Mouse (Mus musculus): Measurements from ENCODE around the gene Ccdc171. TPM values are rescaled to one million over a fixed set of nuclear protein-coding genes. Genes with fewer than 3 reads are reported as not detected.
A peak's percentile ranks its signal among the peaks of the same experiment; 100 is the strongest.
"Not testable (repeated sequence)": the region's sequence is repeated elsewhere in the genome, so short reads cannot be mapped to it uniquely, and the experiment has no call there.

Gene Ccdc171
- total RNA-seq (2014; fragmentation: Nextera tagmentation) (4.0 and 4.7 TPM in 2 replicates), total RNA-seq (2017) (7.3 and 14.4 TPM in 2 replicates)

DNA sequence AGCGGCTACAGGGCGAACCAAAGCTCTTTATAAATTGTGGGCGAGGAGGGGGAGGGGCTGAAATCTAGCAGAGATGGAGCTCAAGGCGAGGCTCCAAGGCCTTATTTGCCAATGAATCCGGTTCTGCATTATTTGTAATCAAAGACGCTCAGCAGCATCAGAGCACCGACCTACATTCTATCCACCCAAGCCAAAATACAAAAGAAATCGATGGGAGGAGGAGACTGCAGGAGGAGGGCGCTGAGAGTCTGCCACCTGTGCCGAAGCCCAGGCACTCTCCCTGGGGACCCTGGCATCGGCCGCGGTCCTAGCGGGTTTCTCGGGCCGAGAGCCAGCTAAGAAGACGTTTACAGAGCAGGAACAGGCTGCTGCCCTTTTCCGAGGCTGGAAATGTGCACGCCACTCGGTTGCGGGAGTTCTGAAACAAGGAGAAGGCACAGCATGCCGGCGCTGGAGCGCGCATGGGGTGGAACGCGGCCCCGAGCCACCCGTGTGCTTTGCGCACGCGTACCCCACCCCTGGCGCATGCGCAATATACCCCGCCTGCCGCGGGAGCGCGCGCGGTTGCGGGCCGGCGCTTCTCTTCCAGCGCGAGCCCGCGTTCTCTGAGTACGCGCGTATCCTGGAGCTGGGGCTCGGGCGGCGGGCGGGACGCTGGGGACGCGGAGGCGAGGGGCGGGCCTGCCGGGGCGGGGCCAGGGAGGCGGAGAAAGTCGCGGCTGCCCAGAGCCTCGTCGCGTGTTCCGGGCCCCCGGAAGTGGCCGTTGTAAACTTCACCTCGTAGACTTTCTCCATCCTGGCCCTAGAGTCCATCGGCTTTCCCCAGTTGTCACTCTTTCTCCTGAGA, at the start of gene Ccdc171:
Gene Ccdc171 (plus strand): TSS at position 703 of the 847 bp plus-strand sequence.
- peak; percentile 87 for ATAC-seq (replicated peaks; ENCODE audit: poor library complexity, severe bottlenecking)

DNA sequence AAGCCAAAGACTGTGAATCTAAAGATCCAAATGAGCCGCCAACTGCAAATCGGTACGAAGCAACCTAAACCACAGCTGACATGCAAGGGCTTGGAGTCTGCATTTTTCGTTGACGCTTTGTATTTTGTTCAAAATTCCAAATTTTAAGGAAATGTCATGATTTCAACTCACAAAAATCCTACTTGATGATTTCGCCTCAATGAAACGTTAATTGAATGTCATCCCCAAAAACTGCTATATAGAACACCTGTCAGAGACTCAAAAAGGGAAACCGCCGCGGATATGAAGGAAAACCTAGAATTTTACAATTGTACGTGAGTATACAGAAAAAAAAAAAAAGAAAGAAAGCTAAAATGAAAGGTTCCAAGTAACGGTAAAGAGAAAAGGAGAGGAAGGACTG, 40.1 kb upstream of the Ccdc171 start:
- no peak for ATAC-seq (replicated peaks; ENCODE audit: poor library complexity, severe bottlenecking)

DNA sequence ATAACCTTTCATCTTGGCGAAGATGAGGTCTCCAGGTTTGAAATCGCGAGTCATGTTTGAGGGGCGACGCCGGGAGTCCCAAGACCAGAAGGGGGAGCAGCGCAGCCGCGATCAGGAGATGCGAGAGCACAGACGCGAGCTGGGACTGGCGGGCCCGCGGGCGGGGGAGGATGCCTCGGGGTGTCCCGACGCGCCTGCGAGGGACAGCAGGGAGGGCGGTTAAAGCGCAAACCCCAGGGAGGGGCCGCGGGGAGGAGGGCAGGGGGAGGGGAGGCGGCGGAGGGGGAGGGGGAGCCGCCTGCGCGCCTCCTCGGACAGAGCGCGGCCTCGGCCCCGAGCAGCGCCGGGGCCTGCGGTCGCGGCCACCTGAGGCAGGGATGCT, 39.6 kb upstream of the Ccdc171 start:
- ATAC-seq (replicated peaks; ENCODE audit: poor library complexity, severe bottlenecking): peak; percentile 81

DNA sequence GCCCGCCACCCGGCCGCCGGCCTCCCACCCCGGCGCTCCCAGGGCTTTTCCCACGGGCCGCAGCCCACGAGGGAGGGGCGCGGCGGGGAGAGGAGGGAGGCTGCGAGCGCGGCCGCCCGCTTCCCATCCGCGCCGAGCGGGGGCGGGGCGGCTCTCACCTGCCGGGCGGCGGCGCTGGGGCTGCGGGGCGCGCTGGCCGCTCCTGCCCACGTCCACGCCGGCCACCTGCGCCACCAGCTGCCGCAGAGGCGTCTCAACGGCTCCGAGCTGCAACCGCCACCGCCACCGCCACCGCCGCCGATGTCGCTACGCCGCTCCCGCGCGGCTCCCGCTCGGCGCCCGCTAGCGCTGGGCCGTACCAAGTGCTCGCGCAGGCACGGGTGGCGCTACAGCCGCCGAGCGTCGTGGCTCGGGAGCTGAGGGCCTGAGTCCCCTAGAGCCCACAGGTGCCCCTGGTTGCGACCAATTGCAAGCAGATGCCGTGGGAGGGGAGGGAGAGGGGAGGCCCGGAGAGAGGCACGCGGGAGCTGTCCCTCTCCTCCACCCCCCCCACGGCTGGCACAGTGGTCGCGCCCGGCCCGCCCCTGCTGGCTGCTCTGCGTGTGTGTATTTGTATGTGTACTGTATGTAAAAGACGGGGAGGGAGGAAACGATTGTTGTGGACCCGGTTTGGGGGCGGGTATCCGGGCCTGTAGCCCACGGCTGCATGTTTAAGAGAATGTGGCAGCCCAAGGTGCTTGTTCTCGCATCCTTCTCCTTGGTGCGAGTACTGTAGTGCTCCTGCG, 39.0 kb upstream of the Ccdc171 start, which contains the start of gene Psip1:
Gene Psip1 (minus strand): TSS at position 343 of the 785 bp plus-strand sequence.
- ATAC-seq (replicated peaks; ENCODE audit: poor library complexity, severe bottlenecking): peak; percentile 87

DNA sequence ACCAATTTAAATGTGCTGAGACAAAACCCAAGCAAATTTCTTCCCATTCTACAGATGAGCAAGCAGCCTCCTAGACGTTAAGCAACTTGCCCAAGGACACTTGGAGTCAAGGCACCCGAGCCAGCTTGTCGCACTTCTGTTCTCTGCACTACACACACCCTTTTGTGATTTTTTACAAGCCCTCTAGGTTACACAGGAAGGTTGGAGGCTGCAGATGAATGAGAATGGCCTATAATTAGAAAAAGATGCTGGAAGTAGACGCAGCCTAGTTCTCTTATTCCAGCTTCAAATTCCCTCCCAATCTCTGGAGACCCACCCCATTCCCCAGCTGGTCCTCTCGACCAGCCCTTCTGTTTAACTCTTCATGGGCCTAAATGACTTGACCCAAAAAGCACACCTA, 36.2 kb upstream of the Ccdc171 start:
- ATAC-seq (replicated peaks; ENCODE audit: poor library complexity, severe bottlenecking): no peak

DNA sequence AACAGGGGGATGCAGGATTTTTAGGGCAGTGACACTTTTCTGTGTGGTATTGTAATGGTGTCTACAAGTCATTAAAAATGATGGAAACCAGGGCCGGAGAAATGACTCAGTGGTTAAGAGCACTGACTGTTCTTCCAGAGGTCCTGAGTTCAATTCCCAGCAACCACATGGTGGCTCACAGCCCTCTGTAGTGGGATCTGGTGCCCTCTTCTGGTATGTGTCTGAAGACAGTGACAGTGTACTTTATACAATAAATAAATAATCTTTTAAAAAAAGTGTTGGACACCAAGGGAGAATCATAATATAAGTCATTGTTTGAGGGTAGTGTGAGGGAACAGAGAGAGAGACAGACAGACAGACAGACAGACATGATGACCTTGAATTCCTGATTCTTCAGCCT, 32.2 kb upstream of the Ccdc171 start:
- no peak for ATAC-seq (replicated peaks; ENCODE audit: poor library complexity, severe bottlenecking)

DNA sequence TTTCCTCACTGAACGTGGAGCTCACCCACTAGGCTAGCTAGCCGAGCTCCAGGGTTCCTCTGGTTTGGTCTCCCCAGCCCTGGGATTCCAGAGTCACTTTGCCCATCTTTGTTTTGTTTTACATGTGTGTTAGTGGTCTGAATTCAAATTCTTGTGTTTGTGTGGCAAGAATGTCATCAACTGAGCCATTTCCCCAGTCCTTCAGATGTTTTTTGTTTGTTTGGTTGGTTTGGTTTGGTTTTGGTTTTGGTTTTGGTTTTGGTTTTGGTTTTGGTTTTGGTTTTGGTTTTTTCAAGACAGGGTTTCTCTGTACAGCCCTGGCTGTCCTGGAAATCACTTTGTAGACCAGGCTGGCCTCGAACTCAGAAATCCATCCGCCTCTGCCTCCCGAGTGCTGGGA, 28.3 kb upstream of the Ccdc171 start:
- ATAC-seq (replicated peaks; ENCODE audit: poor library complexity, severe bottlenecking): not testable (repeated sequence)

DNA sequence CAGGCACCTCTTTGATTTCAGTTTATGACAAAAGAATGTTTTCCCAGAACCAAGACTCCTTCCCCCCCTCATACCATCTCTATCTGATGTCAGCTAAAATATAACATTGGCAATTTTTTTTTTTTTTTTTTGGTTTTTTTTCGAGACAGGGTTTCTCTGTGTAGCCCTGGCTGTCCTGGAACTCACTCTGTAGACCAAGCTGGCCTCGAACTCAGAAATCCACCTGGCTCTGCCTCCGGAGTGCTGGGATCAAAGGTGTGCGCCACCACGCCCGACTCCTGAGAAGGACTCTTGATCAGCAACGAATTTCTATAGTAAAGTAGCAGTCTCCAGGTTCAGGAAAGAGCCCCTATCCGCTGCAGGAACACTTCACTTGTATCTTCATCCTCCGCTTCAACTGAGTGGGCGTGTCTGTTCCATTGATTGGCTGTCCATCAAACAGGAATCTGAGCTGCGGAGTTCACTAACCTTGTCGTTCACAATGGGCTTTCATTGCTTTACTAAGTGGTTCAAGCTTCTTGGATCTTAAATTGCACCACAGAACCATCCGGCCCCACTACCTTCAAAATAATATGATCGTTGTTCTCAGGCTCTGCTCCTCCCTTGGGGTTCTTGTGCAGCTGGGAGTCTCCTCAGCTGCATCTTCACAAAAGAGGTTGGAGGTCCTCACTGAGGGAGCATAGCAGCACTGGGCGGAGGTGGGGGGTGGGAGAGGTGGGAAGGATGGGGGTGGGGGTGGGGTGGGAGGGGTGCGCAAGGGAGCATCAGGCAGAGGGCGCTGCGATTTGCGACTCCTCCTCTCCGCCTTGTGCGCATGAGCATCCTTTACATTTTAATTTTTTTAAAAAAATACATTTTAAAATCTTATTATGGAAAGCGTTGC, 24.9 kb upstream of the Ccdc171 start:
- no peak for ATAC-seq (replicated peaks; ENCODE audit: poor library complexity, severe bottlenecking)

DNA sequence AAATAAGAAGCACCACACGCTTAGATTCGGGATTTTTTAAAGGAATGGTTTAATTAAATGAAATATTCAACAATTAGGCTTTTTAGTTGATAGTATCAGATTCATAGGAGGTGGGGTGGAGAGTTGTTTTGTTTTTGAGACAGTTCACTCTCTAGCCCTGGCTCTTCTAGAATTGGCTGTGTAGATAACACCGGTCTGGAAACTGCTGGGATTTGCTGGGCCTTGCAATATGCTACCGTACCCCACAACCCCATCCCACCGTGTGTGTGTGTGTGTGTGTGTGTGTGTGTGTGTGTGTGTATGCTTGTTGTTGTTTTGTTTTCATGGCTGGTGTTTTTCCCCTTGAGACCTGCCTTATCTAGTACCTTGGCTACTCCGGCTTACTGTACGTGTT, 24.3 kb upstream of the Ccdc171 start:
- ATAC-seq (replicated peaks; ENCODE audit: poor library complexity, severe bottlenecking): no peak

DNA sequence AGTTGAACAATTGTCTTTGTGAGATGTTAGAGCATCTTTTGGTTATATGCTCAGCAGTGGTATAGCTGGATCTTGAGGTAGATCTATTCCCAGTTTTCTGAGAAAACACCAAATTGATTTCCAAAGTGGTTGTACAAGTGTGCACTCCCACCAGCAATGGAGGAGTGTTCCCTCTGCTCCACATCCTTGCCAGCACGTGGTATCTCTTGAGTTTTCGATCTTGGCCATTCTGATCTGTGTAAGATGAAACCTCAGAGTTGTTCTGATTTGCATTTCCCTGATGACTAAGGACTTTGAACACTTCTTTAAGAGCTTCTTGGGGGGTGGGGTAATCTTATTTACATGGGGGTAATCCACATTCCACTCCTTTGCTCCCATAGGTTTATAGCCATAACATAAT, 15.7 kb upstream of the Ccdc171 start:
- no peak for ATAC-seq (replicated peaks; ENCODE audit: poor library complexity, severe bottlenecking)

DNA sequence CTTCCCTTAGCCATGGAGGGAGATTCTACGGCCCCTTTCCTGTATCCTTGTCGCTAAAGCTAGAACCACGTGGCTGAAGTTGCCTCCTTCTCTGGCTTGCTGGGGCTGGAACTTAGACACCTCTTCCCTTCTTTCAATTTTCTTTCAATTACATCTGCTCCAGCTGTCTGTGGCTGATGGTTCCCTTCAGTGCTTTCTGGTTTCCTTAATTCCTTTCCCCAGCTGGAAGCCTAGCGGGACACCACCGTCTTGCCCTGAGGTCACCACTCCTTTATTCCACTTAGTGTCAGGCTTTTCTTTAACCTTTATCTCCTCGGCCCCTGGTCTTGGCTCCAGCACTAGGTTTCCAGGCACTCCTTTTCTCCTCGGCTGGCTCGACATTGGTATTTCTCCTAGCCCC, 14.3 kb upstream of the Ccdc171 start:
- ATAC-seq (replicated peaks; ENCODE audit: poor library complexity, severe bottlenecking): no peak

DNA sequence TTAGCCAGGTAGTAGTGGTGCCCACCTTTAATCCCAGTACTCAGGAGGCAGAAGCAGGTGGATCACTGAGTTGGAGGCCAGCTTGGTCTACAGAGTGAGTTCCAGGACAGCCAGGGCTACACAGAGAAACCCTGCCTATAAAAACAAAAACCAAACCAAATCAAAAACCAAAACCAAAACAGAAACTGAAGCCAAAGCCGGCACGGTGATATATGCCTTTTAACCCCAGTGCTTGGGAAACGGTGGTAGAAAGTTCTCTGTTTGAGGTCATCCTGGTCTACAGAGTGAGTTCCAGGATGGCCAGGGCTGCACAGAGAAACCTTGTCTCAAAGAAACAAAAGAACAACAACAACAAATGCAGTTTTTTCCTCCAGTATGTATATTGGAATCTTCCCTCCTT, 13.1 kb upstream of the Ccdc171 start:
- no peak for ATAC-seq (replicated peaks; ENCODE audit: poor library complexity, severe bottlenecking)

DNA sequence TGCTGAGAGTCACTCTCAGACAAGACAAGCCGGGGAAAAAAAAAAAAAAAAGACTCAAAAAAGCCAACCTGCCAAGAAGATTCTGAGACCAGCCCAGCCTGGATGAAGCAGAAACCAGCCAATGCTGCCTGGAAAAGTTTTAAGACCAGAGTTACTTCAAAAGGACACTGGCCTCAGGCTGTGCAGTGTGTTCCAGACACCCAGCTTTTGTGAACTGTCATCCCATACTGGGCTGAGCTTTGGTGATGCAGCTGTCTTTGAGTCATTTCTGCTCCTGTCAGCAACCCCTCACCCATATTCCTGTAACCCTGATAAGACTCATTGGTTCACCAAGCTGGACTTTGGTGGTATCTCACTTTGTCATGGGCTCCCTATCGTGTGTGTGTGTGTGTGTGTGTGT, 12.7 kb upstream of the Ccdc171 start:
- ATAC-seq (replicated peaks; ENCODE audit: poor library complexity, severe bottlenecking): no peak

DNA sequence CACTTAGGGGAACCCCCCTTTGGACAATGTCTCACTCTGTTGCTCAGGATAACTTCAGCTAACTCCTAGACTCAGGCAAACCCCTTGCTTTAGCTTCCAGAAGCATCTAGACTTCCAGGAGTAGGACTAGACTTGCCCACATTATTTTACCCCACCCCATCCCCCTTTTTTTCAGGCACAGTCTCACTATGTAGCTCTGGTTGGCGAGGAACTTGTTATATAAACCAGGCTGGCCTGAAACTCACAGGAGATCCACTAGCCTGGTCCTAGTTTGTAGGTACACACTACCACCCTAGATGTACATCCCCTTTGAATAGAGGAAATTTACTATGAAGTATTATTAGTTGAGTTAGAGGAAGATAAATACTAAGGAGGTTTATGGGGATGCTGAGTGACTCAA, 11.2 kb upstream of the Ccdc171 start:
- no peak for ATAC-seq (replicated peaks; ENCODE audit: poor library complexity, severe bottlenecking)

DNA sequence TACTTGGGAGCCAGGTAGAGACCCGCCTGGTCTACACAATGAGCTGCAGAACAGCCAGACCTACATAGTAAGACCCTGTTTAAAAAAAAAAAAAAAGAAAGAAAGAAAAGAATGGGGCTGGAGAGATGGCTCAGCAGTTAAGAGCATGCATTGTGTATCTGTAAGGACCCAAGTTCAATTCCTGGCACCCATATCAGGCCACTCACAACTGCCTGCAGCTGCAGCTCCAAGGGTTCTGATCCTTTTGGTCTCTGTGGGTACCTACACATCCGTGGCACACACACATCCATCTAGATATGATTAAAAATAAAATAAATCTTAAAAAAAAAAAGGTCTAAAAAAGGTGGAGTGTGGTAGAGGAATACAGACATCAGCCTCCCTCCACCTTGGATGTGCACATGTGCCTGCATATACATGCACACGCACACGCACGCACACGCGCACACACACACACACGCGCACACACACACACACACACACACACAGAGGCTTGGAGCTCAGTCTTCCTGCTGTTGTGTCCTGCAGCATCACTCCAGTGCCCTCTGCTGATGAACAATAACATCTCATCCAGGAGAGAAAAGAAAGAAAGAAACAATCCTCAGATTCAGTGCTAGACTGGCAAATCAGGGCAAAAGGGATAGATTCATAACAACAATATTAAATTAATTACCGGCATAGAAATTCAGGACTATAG, 10.2 kb upstream of the Ccdc171 start:
- ATAC-seq (replicated peaks; ENCODE audit: poor library complexity, severe bottlenecking): no peak

DNA sequence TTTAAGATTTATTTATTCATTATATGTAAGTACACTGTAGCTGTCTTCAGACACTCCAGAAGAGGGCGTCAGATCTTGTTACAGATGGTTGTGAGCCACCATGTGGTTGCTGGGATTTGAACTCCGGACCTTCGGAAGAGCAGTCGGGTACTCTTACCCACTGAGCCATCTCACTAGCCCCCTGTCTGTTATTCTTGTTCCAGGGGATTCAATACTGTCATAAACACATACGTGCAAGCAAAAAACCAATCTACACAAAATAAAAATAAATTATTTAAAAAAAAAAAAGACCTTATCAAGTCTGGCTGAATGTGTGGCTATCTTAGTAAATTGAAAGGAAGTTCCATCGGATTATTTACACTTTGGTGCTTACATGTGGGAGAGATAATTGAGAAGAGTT, 9.2 kb upstream of the Ccdc171 start:
- not testable (repeated sequence) for ATAC-seq (replicated peaks; ENCODE audit: poor library complexity, severe bottlenecking)

DNA sequence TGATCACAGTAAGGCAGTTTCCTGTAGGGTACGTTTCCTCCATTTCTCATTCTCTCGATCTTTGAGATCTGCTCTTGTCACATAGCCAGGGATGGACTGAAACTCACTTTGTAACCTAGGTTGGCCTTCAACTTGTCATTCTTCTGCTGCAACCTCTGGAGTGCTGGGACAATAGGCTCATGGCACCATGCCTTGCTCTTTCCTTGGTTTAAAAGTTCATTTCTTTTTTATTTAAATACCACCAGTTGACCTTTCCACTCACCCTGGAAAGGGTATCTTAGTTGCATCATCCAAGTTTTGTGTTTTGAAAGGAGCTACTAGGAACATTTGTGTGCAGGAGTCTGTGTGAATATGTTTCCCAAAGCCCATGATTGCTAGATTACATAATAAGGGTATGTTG, 6.2 kb upstream of the Ccdc171 start:
- ATAC-seq (replicated peaks; ENCODE audit: poor library complexity, severe bottlenecking): no peak

DNA sequence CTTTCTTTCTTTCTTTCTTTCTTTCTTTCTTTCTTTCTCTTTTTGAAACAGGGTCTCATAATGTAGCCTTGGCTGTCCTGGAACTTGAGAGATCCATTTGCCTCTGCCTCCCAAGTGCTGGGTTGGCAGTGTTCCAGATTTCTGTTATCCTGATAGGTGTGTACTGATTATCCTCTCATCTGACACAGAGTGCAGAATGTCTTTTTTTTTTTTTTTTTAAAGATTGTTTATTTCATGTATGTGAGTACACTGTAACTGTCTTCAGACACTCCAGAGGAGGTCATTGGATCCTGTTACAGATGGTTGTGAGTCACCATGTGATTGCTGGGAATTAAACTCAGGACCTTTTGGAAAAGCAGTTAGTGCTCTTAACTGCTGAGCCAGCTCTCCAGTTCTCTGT, 5.5 kb upstream of the Ccdc171 start:
- no peak for ATAC-seq (replicated peaks; ENCODE audit: poor library complexity, severe bottlenecking)

DNA sequence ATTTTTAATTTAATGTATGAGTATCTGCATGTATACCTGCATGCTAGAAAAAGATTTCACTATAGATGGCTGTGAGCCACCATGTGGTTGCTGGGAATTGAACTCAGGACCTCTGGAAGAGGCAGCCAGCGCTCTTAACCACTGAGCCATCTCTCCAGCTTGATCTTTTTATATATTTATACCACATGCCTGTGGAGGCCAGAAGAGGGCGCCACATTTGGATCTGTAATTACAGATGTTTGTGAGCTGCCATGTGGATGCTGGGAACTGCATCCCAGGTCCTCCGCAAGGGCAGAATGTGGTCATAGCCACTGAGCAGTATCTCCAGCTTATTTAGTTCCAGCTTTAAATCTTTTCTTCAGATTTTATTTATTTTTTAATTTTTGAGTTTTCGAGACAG, 5.0 kb upstream of the Ccdc171 start:
- ATAC-seq (replicated peaks; ENCODE audit: poor library complexity, severe bottlenecking): peak; percentile 45; the same call in 1 of the 2 replicates

DNA sequence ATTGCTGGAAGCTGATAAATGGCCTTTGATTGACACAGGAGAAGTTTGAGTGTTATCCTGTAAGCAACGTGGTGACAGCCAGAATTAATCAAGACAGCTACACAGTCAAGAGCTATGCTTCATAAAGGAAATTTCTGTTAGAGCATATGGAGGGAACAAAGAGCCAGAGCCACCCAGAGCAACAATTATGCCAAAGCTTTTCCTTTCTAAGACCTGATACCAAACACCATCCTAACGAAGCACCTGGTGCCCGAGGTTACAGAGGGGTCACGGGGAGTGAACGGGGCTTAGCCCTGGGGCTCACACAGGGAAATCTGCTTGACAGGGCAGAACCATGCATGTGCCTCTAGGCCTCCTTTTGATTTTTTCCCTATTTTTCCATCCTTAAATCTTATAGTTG, 3.3 kb upstream of the Ccdc171 start:
- ATAC-seq (replicated peaks; ENCODE audit: poor library complexity, severe bottlenecking): no peak
